Mouse (Mus musculus) v-Abl transformed pro-B cells (cell line): ENCODE results near the gene Caap1.

Experiments used
- in situ Hi-C, 2 experiments: fragments of 400-800 bp; cut with MboI; formaldehyde crosslinking; loops; one replicate each; pipeline ENCODE4 v1.15.1; 2025; ENCODE audit not compliant: unreplicated experiment in 2 of 2

The Caap1 gene

DNA sequence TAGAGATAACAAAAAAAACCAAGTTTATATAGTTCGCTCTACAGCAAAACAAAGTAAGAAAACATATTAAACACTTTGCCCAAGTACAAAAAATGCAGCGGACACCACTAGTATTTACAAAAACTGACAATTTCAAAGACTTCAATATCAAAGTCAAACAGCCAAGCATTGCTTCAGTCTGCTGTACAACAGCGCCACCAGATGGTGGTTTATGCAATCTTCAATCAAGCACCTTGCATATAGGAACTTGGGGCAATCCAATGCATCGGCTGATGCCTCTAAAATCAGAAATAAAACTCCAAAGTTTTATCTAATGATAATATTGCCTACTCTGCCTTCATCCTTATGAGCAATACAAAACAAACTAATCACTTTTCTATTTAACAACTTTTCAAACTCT, 39.0 kb downstream of the Caap1 start:
- in situ Hi-C loops = loop anchor here in 1 of 2 experiments (25.0 kb wide), 1 partner anchor 1005 kb away; no protein-coding TSS in a partner anchor

DNA sequence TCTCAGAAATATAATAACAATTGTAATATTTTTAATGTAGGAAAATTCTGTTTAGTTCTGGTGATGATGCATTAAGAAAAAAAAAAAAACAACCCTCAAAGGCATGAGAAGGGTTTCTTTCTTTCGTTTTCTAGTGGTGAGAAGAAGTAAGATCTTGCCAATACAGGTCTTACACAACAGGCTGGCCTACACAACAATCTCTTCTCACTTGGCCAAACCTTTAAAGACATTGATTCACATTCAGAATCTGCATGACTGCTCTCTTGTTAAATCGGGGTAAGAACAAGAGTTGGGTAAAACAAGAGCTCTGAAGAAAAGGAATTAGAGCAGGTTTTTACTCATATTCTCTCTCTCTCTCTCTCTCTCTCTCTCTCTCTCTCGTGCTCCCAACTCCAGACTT, 41.2 kb downstream of the Caap1 start:
- in situ Hi-C loops = loop anchor here in 1 of 2 experiments (25.0 kb wide), 1 partner anchor 1003 kb away; no protein-coding TSS in a partner anchor

DNA sequence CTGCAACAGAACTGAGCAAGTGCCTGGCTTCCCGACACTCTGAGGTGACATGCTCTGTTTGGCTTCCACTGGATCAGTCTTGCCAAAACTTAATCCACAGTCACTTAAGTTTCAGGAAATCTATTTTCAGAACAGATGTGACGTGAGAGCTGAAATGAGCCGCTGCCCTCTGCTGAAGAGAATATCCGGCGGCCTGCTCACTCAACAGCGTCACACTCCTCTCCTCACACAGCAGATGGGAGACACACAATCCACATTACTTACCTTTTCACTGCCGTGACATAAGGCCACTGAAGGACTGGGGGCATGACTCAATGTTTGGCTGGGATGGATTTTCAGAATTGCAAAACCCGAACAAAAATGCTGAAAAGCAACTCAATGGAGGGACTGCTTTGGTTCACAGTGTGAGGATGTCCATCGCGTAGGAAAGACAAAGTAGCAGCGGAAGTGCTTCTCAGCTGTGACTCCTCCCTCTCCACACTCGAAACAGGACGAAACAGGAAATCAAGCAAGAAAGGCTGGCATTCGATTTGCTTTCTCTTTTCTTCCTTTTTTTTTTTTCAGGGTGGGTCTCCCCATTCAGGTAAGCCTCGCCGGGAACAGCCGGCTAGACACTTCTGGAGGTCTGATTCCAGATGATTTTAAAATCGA, 79.7 kb downstream of the Caap1 start:
- in situ Hi-C loops = no loop called here

DNA sequence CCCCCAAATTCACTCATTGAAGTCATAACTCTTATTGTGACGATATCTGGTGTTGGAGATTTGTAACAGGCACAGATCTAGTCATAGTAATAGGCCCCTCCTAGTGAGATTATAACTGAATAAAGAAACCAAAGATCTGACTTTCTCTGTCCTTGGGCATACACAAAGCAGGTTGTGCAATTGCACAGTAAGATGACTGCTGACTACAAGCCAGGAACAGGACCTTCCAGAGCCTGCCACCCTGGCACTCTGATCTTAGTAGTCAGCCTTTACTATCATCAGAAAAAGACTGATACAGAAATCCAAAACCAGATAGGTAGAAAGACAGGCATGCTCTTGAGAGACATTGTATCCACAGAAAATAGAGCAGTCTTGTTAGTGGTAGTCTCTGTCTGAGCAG, 83.3 kb downstream of the Caap1 start:
- in situ Hi-C loops = no loop called here

DNA sequence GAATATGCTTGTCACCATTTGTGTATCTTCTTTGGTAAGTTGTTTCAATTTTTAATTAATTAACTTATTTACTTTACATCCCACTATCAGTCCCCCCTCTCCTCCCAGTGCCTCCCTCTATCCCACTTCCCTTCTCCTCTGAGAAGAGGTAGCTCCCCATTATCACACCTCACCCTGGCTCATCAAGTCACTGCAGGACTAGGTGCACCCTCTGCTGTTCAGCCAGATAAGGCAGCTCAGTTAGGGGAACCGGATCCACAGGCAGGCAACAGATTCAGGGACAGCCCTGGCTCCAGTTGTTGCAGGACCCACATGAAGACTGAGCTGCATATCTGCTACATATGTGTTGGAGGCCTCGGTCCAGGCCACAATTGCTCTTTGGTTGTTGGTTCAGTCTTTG, 97.2 kb downstream of the Caap1 start:
- in situ Hi-C loops = no loop called here

DNA sequence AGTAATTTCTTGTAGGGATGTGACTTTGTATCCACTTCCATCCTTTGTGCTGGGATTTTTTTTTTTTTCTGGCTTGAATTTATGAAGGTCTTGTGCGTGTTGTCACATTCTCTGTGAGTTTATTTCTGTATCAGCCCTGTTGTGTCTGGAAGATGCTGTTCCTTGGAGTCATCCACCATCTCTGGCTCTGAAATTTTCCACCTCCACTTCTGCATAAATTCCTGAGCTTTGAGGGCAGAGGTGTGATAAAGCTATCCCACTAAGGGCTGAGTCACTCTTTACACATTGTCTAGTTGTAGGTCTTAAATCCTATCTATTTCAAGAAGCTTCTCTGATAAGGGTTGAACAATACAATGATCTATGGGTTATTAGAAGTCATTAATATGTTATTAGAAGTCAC, 101.7 kb downstream of the Caap1 start:
- in situ Hi-C loops = no loop called here
